Mouse (Mus musculus) lung, embryonic 14.5 days (tissue): Measurements from ENCODE around the gene Hist1h2ac. TPM values are rescaled to one million over a fixed set of nuclear protein-coding genes. Genes with fewer than 3 reads are reported as not detected.
"Not testable (repeated sequence)": the region's sequence is repeated elsewhere in the genome, so short reads cannot be mapped to it uniquely, and the experiment has no call there.

Experiments
- ATAC-seq: fragments of 200-750 bp; cut with Nextera tagmentation; 2 replicates; pipeline ENCODE4 v1.8.0; 2017; ENCODE audit warnings: mild to moderate bottlenecking, moderate TSS enrichment, moderate library complexity; ENCODE audit not compliant: insufficient read depth
- DNase-seq: peaks from one replicate; pipeline ENCODE4 v3.0.0-alpha.2; 2015
- H3K27ac ChIP-seq: fragments of 300-500 bp; sonication (generic); 2 replicates; pipeline ENCODE4 v1.5.1; 2014; ENCODE audit warnings: low read depth, mild to moderate bottlenecking, moderate library complexity
- H3K27me3 ChIP-seq: fragments of 300-500 bp; sonication (generic); 2 replicates; pipeline ENCODE4 v1.6.1; 2014; ENCODE audit warnings: low read length, control low read depth; ENCODE audit not compliant: insufficient read depth
- H3K36me3 ChIP-seq: fragments of 300-500 bp; sonication (generic); 2 replicates; pipeline ENCODE4 v1.6.1; 2014; ENCODE audit warnings: control low read depth; ENCODE audit not compliant: insufficient read depth
- H3K4me1 ChIP-seq: fragments of 300-500 bp; sonication (generic); 2 replicates; pipeline ENCODE4 v1.6.1; 2014; ENCODE audit warnings: antibody characterized with exemption, control low read depth; ENCODE audit not compliant: insufficient read depth
- H3K4me2 ChIP-seq: fragments of 300-500 bp; sonication (generic); 2 replicates; pipeline ENCODE4 v1.6.1; 2014; ENCODE audit warnings: mild to moderate bottlenecking
- H3K4me3 ChIP-seq: fragments of 300-500 bp; sonication (generic); 2 replicates; pipeline ENCODE4 v1.5.1; 2014; ENCODE audit warnings: low read depth, low read length
- H3K9ac ChIP-seq: fragments of 300-500 bp; sonication (generic); 2 replicates; pipeline ENCODE4 v1.6.1; 2014
- H3K9me3 ChIP-seq: fragments of 300-500 bp; sonication (generic); 2 replicates; pipeline ENCODE4 v1.6.1; 2016; ENCODE audit warnings: low read depth, low read length, control low read depth
- CTCF ChIP-seq: IDR thresholded peaks from 2 replicates; pipeline ENCODE4 v1.5.1; 2016; ENCODE audit warnings: antibody characterized with exemption, low read depth
- WGBS: fragments of 180-500 bp; shearing (Covaris S2); extraction: QIAGEN DNeasy Blood & Tissue Kit; methylation state at CpG from one replicate; pipeline ENCODE4 v1.1.7; 2014; 5-methylcytosine and 5-hydroxymethylcytosine counted together
- polyA plus RNA-seq: library from polyadenylated mRNA; unstranded; fragments of >200 nt; fragmentation: Nextera tagmentation; extraction: Ambion mirVana; gene quantifications from 2 replicates; pipeline ENCODE4 v1.2.1, GENCODE M21; 2014

Gene Hist1h2ac
- polyA plus RNA-seq, 1 experiment from 2014 or later, result 1.5 TPM

GRCm38 (mm10) chr13:23724239-23724638, 40.5 kb upstream of the Hist1h2ac start:
- no peak for DNase-seq
- WGBS, result 48% methylated on average over 4 of the region's 4 CpGs
- no peaks in the 10 kb centered on the region; the same call in 1 of the 2 replicates for H3K9me3 ChIP-seq
- H3K4me2 ChIP-seq, result no peak overlapping the region
- H3K9ac ChIP-seq, result no peak overlapping the region
- H3K27me3 ChIP-seq, result no peaks in the 10 kb centered on the region
- no peak for TF ChIP-seq CTCF
- H3K4me1 ChIP-seq, result 0 out of 2 replicates have a peak, but pooled peaks cover 4% of the 10 kb centered on the region
- H3K36me3 ChIP-seq, result no peaks in the 10 kb centered on the region
- ATAC-seq, result no peak; the same call in 1 of the 2 replicates
- no peak overlapping the region for H3K4me3 ChIP-seq
- H3K27ac ChIP-seq, result no peak overlapping the region

- H3K27ac ChIP-seq, DNase-seq, H3K9me3 ChIP-seq, H3K4me2 ChIP-seq, H3K4me1 ChIP-seq, H3K4me3 ChIP-seq, H3K27me3 ChIP-seq, H3K36me3 ChIP-seq, ATAC-seq, H3K9ac ChIP-seq: not testable (repeated sequence)
- 6% methylated on average over 2 of the region's 2 CpGs for WGBS
Observed at GRCm38 (mm10) chr13:23717593-23718245, 34.0 kb upstream of the Hist1h2ac start.

GRCm38 (mm10) chr13:23717176-23717575, 33.4 kb upstream of the Hist1h2ac start:
- Histone ChIP-seq H3K9ac (no peak overlapping the region), H3K4me1 (no peaks in the 10 kb centered on the region), H3K4me2 (no peak overlapping the region), H3K36me3 (no peaks in the 10 kb centered on the region), H3K9me3 (no peaks in the 10 kb centered on the region; the same call in 1 of the 2 replicates), H3K27me3 (no peaks in the 10 kb centered on the region), H3K27ac (no peak overlapping the region), H3K4me3 (no peak overlapping the region)
- no peak for ATAC-seq
- DNase-seq, result no peak
- 39% methylated on average over 11 of the region's 11 CpGs for WGBS
- TF ChIP-seq CTCF, result no peak

GRCm38 (mm10) chr13:23716261-23717042, 32.7 kb upstream of the Hist1h2ac start:
- no peak overlapping the region for H3K4me2 ChIP-seq
- 84% methylated on average over 5 of the region's 5 CpGs for WGBS
- DNase-seq (no peak), ATAC-seq (no peak)
- H3K4me1 ChIP-seq, result no peaks in the 10 kb centered on the region
- H3K4me3 ChIP-seq, result no peak overlapping the region
- H3K27ac ChIP-seq, result no peak overlapping the region
- H3K36me3 ChIP-seq, result no peaks in the 10 kb centered on the region
- H3K9ac ChIP-seq, result no peak overlapping the region
- H3K27me3 ChIP-seq, result no peaks in the 10 kb centered on the region
- no peaks in the 10 kb centered on the region; the same call in 1 of the 2 replicates for H3K9me3 ChIP-seq
- TF ChIP-seq CTCF, result no peak

- Histone ChIP-seq H3K27me3 (no peaks in the 10 kb centered on the region), H3K9ac (peak within 1 kb of the TSS; percentile 61), H3K9me3 (no peaks in the 10 kb centered on the region), H3K27ac (peak within 1 kb of the TSS; percentile 18; the same call in 1 of the 2 replicates), H3K4me2 (peak within 1 kb of the TSS; percentile 80), H3K4me1 (no peaks in the 10 kb centered on the region; the same call in 1 of the 2 replicates), H3K36me3 (no peaks in the 10 kb centered on the region), H3K4me3 (peak within 1 kb of the TSS; percentile 41)
- 5% methylated on average over 17 of the region's 17 CpGs for WGBS
- no peak for TF ChIP-seq CTCF
- DNase-seq (peak; percentile 68), ATAC-seq (peak; percentile 52)
Observed at GRCm38 (mm10) chr13:23710374-23711089, 26.8 kb upstream of the Hist1h2ac start, which contains the start of gene Hfe. TSS of gene Hfe (minus strand) at chr13:23710854.

GRCm38 (mm10) chr13:23709714-23710373, 26.1 kb upstream of the Hist1h2ac start:
- TF ChIP-seq CTCF, result no peak
- Histone ChIP-seq H3K4me2 (peak overlapping the region; percentile 80), H3K27ac (peak overlapping the region; percentile 18; the same call in 1 of the 2 replicates), H3K9ac (peak overlapping the region; percentile 61), H3K36me3 (no peaks in the 10 kb centered on the region), H3K27me3 (no peaks in the 10 kb centered on the region), H3K4me1 (no peaks in the 10 kb centered on the region; the same call in 1 of the 2 replicates), H3K9me3 (no peaks in the 10 kb centered on the region), H3K4me3 (peak overlapping the region; percentile 41)
- DNase-seq (no peak), ATAC-seq (peak; percentile 17; the same call in 1 of the 2 replicates)
- WGBS, result 34% methylated on average over 12 of the region's 15 CpGs
